Comparison of ENCODE assay signal across 9 mouse cellular contexts in genomic region chr16:33820269-33821178, GRCm38 (mm10). TPM values are rescaled to one million over a fixed set of nuclear protein-coding genes. Genes with fewer than 3 reads are reported as not detected.
DNase-seq lines count a peak whose midpoint lies in the region; ATAC-seq lines count a peak whose summit lies in the region.
"Had no signal": no experiment of that assay in that cellular context is flagged by ENCODE, and none has a peak within 500 bp of the region (broad histone marks: within the 10 kb centered on the region; RNA-seq: fewer than 3 reads in every experiment).

No protein-coding gene starts in this region.

- 18% methylated on average over 17 of the region's 17 CpGs for WGBS in embryonic facial prominence, embryonic 10.5 days
- 18% methylated on average over 17 of the region's 17 CpGs for WGBS in lung, embryonic 16.5 days

- no peak overlapping the region for H3K9ac ChIP-seq in lung, embryonic 16.5 days (ENCODE audit: low read length)

- ATAC-seq in lung, embryonic 16.5 days (ENCODE audit: low read depth): peak; percentile 36; the same call in 1 of the 2 replicates

- DNase-seq in CD8-positive naive resting alpha-beta T cell, adult 2 months (ENCODE audit: low read depth in 2 of 2, low spot score in 2 of 2): peak; percentile 64 to 81
- DNase-seq in adrenal gland, postnatal 36 days: peak; percentile 87 to 90
- DNase-seq in embryonic facial prominence, embryonic 10.5 days (ENCODE audit: low spot score): peak; percentile 83
- peak; percentile 92 for DNase-seq in heart, adult 8-10 months (ENCODE audit: low spot score)
- DNase-seq in layer of hippocampus, adult 11-12 months (ENCODE audit: low spot score): peak; percentile 89
- DNase-seq in retina, embryonic 14.5 days (ENCODE audit: low spot score): peak; percentile 95
- DNase-seq in thymus, postnatal 25 days: peak; percentile 84

- peaks cover 5% of the 10 kb centered on the region; the same call in 1 of the 2 replicates for H3K4me1 ChIP-seq in embryonic facial prominence, embryonic 10.5 days
- no peaks in the 10 kb centered on the region for H3K4me1 ChIP-seq in lung, embryonic 16.5 days (replicated peaks; ENCODE audit: control insufficient read depth, insufficient read depth, low read length)

- H3K36me3 ChIP-seq in embryonic facial prominence, embryonic 10.5 days (replicated peaks): no peaks in the 10 kb centered on the region
- H3K36me3 ChIP-seq in lung, embryonic 16.5 days (ENCODE audit: control insufficient read depth, insufficient read depth, low read length): no peaks in the 10 kb centered on the region

- peaks cover 14% of the 10 kb centered on the region; the same call in 1 of the 2 replicates for H3K27me3 ChIP-seq in embryonic facial prominence, embryonic 10.5 days (replicated peaks; ENCODE audit: low read depth, poor library complexity, severe bottlenecking)
- H3K27me3 ChIP-seq in lung, embryonic 16.5 days (ENCODE audit: control insufficient read depth, insufficient read depth, low read depth, low read length): no peaks in the 10 kb centered on the region; the same call in 1 of the 2 replicates

- no peak overlapping the region for H3K4me2 ChIP-seq in lung, embryonic 16.5 days (ENCODE audit: low read depth, low read length)

- H3K9me3 ChIP-seq in embryonic facial prominence, embryonic 10.5 days: no peaks in the 10 kb centered on the region
- H3K9me3 ChIP-seq in lung, embryonic 16.5 days (ENCODE audit: control insufficient read depth, low read length): no peaks in the 10 kb centered on the region

- no peak overlapping the region for H3K27ac ChIP-seq in embryonic facial prominence, embryonic 10.5 days (replicated peaks)
- H3K27ac ChIP-seq in lung, embryonic 16.5 days (ENCODE audit: low read length): no peak overlapping the region

- H3K4me3 ChIP-seq in embryonic facial prominence, embryonic 10.5 days: no peak overlapping the region
- no peak overlapping the region for H3K4me3 ChIP-seq in lung, embryonic 16.5 days (ENCODE audit: low read length)

RNA-seq across cellular contexts. Expression of gene Itgb5, which starts 8.9 kb away (rescaled TPM):
- 100 to 1,000 TPM; 178 to 230 TPM for total RNA-seq in adrenal gland, postnatal 36 days (2021)
- polyA plus RNA-seq in embryonic facial prominence, embryonic 10.5 days (2016; fragmentation: Nextera tagmentation; extraction: Ambion mirVana): 62.1 and 64.1 TPM in 2 replicates
- 100 to 1,000 TPM in 1 of 4 experiments, 10 to 100 TPM in 3; 87.6 to 103 (median 91.3) TPM for total RNA-seq in heart, adult 8-10 months (2022)
- polyA plus RNA-seq in lung, embryonic 16.5 days (2015; fragmentation: Nextera tagmentation; extraction: Ambion mirVana): 9.8 and 10.9 TPM in 2 replicates

RNA-seq across cellular contexts. Expression of gene Muc13, which starts 26.7 kb away (rescaled TPM):
- not detected for total RNA-seq in adrenal gland, postnatal 36 days (2021)
- 0.10 and 0.14 TPM in 2 replicates for polyA plus RNA-seq in embryonic facial prominence, embryonic 10.5 days (2016; fragmentation: Nextera tagmentation; extraction: Ambion mirVana)
- under 1 TPM in 2 of 4 experiments, not detected in 2; 0.09 to 0.14 TPM for total RNA-seq in heart, adult 8-10 months (2022)
- 0.05 and 0.20 TPM in 2 replicates for polyA plus RNA-seq in lung, embryonic 16.5 days (2015; fragmentation: Nextera tagmentation; extraction: Ambion mirVana)
- polyA plus RNA-seq: heart, embryonic 14.5 days had no signal
